Mouse (Mus musculus) heart, embryonic 15.5 days (tissue): ENCODE results near the gene Tsnaxip1. TPM values are rescaled to one million over a fixed set of nuclear protein-coding genes. Genes with fewer than 3 reads are reported as not detected.

Experiments used
- ATAC-seq: fragments of 200-750 bp; cut with Nextera tagmentation; replicated peaks from 2 replicates; pipeline ENCODE4 v1.8.0; 2017; ENCODE audit warnings: low read depth, moderate TSS enrichment; ENCODE audit not compliant: insufficient number of reproducible peaks, insufficient read depth, low FRiP score
- H3K27ac ChIP-seq: fragments of 300-500 bp; sonication (generic); 2 replicates; pipeline ENCODE4 v1.5.1; 2015; ENCODE audit warnings: mild to moderate bottlenecking, inconsistent platforms
- H3K27me3 ChIP-seq: fragments of 300-500 bp; sonication (generic); 2 replicates; pipeline ENCODE4 v1.6.1; 2015; ENCODE audit warnings: inconsistent platforms
- H3K36me3 ChIP-seq: fragments of 300-500 bp; sonication (generic); 2 replicates; pipeline ENCODE4 v1.6.1; 2015; ENCODE audit warnings: mild to moderate bottlenecking, inconsistent platforms
- H3K4me1 ChIP-seq: fragments of 300-500 bp; sonication (generic); replicated peaks from 2 replicates; pipeline ENCODE4 v1.6.1; 2015; ENCODE audit warnings: inconsistent platforms
- H3K4me2 ChIP-seq: fragments of 300-500 bp; sonication (generic); 2 replicates; pipeline ENCODE4 v1.6.1; 2015; ENCODE audit warnings: inconsistent platforms, mild to moderate bottlenecking, moderate library complexity
- H3K4me3 ChIP-seq: fragments of 300-500 bp; sonication (generic); 2 replicates; pipeline ENCODE4 v1.5.1; 2015; ENCODE audit warnings: mild to moderate bottlenecking, inconsistent platforms
- H3K9ac ChIP-seq: fragments of 300-500 bp; sonication (generic); 2 replicates; pipeline ENCODE4 v1.6.1; 2015; ENCODE audit warnings: mild to moderate bottlenecking, inconsistent platforms
- H3K9me3 ChIP-seq: fragments of 300-500 bp; sonication (generic); replicated peaks from 2 replicates; pipeline ENCODE4 v1.6.1; 2016; ENCODE audit warnings: inconsistent platforms
- WGBS: fragments of 180-500 bp; shearing (Covaris S2); methylation state at CpG from one replicate; pipeline ENCODE4 v1.1.7; 2015; ENCODE audit warnings: mixed read lengths; 5-methylcytosine and 5-hydroxymethylcytosine counted together
- polyA plus RNA-seq: library from polyadenylated mRNA; unstranded; fragments of >200 nt; fragmentation: Nextera tagmentation; extraction: Ambion mirVana; gene quantifications from 2 replicates; pipeline ENCODE4 v1.2.1, GENCODE M21; 2015

Tsnaxip1 gene
- polyA plus RNA-seq, 1 experiment from 2014 or later, result 0.06 TPM

DNA sequence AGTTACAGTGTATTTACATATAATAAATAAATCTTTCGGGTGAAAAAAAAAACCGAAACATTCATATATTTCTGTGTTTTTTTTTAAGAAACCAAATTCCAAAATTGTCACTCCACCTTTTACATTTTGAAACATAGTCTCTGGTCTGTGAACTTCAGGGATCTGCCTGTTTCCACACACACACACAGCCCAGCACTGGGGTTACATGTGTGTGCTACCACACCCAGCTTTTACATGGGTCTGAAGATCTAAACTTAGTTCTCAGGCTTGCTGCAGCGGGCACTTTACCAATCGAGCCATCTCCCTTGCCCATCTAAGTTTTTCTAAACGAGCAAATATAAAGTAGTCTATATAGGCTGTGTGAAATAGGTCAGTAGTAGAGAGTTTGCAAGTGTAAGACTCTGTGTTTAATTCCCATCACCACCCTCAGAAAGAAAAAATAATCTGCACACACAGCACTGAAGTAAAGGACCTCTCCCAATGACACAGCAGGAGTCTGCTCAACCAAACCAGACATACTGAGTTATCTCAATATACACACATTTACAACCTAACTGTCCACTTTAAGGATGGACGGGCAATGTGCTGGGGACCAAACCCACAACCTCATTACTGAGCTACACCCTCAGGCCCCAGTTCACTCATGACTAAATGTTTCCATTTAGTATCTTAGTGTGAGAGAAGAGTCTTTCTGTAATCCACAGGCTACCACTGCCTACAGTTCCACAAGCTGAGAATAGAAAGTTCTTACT is 26.2 kb upstream of the Tsnaxip1 start:
- Histone ChIP-seq H3K4me2 (no peak overlapping the region), H3K27me3 (peaks cover 12% of the 10 kb centered on the region; the same call in 1 of the 2 replicates), H3K27ac (no peak overlapping the region), H3K9ac (no peak overlapping the region), H3K4me3 (no peak overlapping the region), H3K4me1 (peaks cover 22% of the 10 kb centered on the region), H3K9me3 (no peaks in the 10 kb centered on the region), H3K36me3 (peaks cover 10% of the 10 kb centered on the region)
- WGBS, result 84% methylated on average over 6 of the region's 6 CpGs
- ATAC-seq, result no peak

DNA sequence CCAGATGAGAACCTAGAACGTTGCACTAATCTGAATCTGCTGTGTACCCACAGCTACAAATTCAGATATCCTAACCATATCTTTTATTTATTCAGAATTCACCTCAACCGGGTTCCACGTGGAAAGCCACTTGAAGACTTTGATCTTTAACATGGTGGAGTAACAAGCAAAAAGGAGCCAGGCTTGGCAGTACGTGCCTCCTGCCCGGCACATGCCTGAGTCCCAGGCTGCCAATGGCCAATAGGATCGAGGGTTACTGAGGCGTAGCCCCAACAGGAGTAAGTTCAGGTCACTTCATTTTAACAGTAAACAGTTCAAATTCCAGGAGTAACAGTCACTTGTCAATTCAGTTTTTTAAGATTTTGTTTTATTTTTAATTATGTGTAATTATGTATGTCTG is 22.7 kb upstream of the Tsnaxip1 start:
- Histone ChIP-seq H3K9ac (no peak overlapping the region), H3K9me3 (no peaks in the 10 kb centered on the region), H3K36me3 (peaks cover 10% of the 10 kb centered on the region), H3K4me3 (no peak overlapping the region), H3K4me2 (no peak overlapping the region), H3K4me1 (peaks cover 17% of the 10 kb centered on the region), H3K27ac (no peak overlapping the region), H3K27me3 (peaks cover 9% of the 10 kb centered on the region; the same call in 1 of the 2 replicates)
- no peak for ATAC-seq
- 93% methylated on average over 7 of the region's 7 CpGs for WGBS

DNA sequence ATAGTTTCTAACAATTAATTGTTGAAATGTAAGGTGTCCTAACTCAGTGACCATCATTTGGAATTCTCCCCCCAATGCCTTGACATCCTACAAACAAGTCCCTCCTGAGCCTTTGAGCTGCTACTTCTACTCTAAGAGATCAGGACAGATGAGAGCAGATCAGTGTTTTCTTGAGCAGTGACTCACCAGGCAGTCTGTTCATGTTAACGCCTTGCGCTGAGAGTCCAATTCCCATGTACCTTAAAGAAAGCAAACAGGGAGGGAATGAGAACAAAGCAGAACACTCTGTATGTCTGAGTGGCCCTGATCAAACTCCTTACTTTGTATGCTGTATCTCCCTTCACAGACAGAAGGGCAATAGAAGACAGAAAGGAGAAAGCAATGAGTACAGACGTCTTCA is 22.2 kb upstream of the Tsnaxip1 start:
- Histone ChIP-seq H3K27me3 (peaks cover 9% of the 10 kb centered on the region; the same call in 1 of the 2 replicates), H3K9ac (no peak overlapping the region), H3K4me3 (no peak overlapping the region), H3K27ac (no peak overlapping the region), H3K9me3 (no peaks in the 10 kb centered on the region), H3K4me1 (peaks cover 13% of the 10 kb centered on the region), H3K36me3 (peaks cover 10% of the 10 kb centered on the region), H3K4me2 (no peak overlapping the region)
- 77% methylated on average over 3 of the region's 3 CpGs for WGBS
- ATAC-seq, result no peak

DNA sequence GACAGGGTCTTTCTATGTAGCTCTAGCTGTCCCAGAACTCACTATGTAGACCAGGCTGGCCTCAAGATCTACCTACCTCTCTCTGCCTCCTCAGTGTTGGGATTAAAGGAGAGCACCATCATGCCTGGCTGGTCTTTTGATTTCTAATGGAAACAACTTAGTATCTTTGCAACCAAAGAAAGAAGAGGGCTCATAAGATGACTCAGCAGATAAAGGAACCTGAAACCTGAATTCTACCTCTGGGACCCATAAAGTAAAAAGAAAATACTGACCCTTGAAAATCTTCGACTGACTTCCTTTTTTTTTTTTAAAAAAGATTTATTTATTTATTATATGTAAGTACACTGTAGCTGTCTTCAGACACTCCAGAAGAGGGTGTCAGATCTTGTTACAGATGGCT is 21.6 kb upstream of the Tsnaxip1 start:
- Histone ChIP-seq H3K4me1 (peaks cover 18% of the 10 kb centered on the region), H3K9ac (no peak overlapping the region), H3K36me3 (peaks cover 10% of the 10 kb centered on the region), H3K4me3 (no peak overlapping the region), H3K27me3 (peaks cover 9% of the 10 kb centered on the region; the same call in 1 of the 2 replicates), H3K27ac (no peak overlapping the region), H3K4me2 (no peak overlapping the region), H3K9me3 (no peaks in the 10 kb centered on the region)
- ATAC-seq, result no peak
- WGBS, result 76% methylated on average over 1 of the region's 1 CpGs

DNA sequence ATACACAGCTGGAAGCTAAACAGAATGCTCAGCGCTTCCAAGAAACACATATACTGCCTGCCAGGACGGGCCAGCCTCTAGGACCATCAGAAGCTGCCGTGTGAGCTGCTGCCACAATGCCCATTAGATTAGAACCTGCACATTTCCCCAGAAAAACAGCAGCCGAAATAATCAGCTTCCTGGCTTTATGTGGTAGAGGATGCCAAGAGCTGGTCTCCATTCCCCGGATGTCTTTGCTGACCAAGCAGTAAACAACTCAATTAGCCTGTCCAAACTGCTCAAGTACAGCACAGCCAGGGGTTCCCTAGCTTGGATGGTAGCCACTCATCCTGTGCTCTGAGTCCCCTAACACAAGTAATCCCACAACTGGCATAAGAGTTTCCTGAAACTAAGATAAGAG is 19.8 kb upstream of the Tsnaxip1 start:
- WGBS, result 73% methylated on average over 5 of the region's 5 CpGs

DNA sequence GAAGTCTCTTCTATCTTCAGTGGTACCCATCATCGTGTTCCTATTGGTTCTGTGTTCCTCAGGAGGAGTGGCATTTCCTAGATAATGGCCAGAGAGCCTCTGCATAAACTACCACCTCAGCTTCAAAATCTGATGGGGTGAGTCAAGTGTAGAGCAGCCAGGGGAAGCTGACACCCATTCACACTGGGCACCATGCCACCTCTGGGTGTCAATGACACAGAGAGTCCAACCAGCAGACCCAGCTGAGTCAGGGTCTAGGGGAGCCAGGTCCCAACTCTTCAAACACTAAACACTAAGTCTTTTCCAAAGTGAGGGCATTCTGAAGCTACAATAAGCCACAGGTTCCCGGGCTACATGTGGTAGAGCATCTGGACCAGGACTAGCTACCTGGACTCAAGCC is 19.1 kb upstream of the Tsnaxip1 start:
- H3K4me2 ChIP-seq, result no peak overlapping the region
- WGBS, result 90% methylated on average over 2 of the region's 2 CpGs
- no peak for ATAC-seq
- no peaks in the 10 kb centered on the region for H3K27me3 ChIP-seq
- no peak overlapping the region for H3K9ac ChIP-seq
- 0 out of 2 replicates have a peak overlapping the region, but pooled peaks have one; percentile 3 for H3K27ac ChIP-seq
- peaks cover 10% of the 10 kb centered on the region for H3K36me3 ChIP-seq
- H3K4me1 ChIP-seq, result peaks cover 24% of the 10 kb centered on the region
- H3K9me3 ChIP-seq, result no peaks in the 10 kb centered on the region
- no peak overlapping the region for H3K4me3 ChIP-seq

More for the DNA sequence above, 19.8 kb upstream of the Tsnaxip1 start:
- no peak; the same call in 1 of the 2 replicates for ATAC-seq
- Histone ChIP-seq H3K4me2 (no peak overlapping the region), H3K9me3 (no peaks in the 10 kb centered on the region), H3K9ac (no peak overlapping the region), H3K4me3 (no peak overlapping the region), H3K27ac (peak overlapping the region; percentile 45; the same call in 1 of the 2 replicates), H3K36me3 (peaks cover 10% of the 10 kb centered on the region), H3K27me3 (no peaks in the 10 kb centered on the region), H3K4me1 (peaks cover 24% of the 10 kb centered on the region)

DNA sequence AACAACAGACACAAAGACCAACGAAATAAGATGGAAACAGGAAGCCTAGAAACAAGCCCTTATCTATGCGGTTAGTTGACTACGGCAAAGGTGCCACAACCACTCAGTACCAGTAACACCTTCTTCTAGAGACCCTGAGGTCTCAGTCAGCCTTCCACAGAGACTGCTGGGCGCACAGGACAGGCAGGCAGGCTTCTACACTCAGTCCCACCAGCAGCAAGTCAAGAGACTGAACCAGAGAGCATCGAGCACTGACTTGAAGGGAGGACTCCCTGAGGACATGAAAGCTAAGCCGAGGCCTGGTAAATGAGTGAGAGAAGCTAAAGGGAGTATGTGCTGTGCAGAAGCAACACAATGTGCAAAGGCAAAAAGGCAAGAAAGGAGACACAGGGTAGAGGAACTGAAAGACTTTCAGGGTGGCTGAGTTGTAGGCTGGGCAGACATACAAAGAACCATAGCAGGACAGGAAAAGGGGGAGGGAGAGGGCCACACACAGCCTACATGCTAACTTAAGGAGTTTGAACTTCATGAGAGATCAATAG is 17.2 kb upstream of the Tsnaxip1 start:
- Histone ChIP-seq H3K9me3 (no peaks in the 10 kb centered on the region), H3K4me1 (peaks cover 24% of the 10 kb centered on the region), H3K27me3 (no peaks in the 10 kb centered on the region), H3K4me2 (no peak overlapping the region), H3K27ac (0 out of 2 replicates have a peak overlapping the region, but pooled peaks have one; percentile 35), H3K4me3 (no peak overlapping the region), H3K36me3 (0 out of 2 replicates have a peak, but pooled peaks cover under 1% of the 10 kb centered on the region), H3K9ac (no peak overlapping the region)
- no peak for ATAC-seq
- WGBS, result 80% methylated on average over 6 of the region's 6 CpGs

DNA sequence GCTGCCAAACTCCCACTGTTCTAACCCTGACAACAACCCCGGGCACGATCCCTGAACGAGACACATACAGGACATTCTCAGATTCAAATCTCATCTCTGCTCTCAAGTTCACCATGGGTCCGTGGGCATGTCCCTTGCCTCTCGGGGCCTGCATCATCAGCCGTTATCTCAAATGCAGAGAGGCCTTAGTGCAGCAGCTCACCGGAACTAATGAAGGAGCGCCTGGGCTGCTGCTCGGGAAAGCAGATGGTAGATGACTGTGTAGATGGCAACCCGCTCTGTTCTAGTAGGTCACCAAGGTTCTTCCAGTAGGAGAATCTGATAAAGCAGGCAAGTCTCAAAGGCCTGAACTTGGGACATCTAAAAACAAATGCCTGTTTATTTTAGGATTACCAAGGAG is 16.5 kb upstream of the Tsnaxip1 start:
- Histone ChIP-seq H3K4me3 (no peak overlapping the region), H3K9me3 (no peaks in the 10 kb centered on the region), H3K36me3 (no peaks in the 10 kb centered on the region), H3K4me1 (peaks cover 24% of the 10 kb centered on the region), H3K4me2 (no peak overlapping the region), H3K9ac (no peak overlapping the region), H3K27me3 (no peaks in the 10 kb centered on the region), H3K27ac (peak overlapping the region; percentile 35; the same call in 1 of the 2 replicates)
- no peak for ATAC-seq
- WGBS, result 71% methylated on average over 10 of the region's 10 CpGs

DNA sequence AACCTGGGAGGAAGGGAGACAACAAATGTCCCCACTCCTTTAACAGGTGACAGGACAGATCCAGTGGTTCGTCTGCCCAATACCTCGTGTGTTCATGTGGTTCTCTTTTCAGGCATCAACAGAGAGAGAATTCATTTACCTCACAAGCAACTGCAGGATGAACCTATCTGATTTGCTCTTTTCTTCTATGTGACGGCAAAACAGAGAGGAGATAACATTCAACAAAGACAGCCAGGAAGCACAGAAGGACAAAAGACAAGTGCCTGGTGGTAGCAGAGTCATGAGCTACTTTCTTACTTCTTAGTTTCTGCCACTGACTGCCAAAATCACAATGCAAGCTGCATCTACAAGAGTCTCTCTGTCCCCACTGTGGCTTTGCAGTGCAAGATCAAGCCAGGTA is 16.0 kb upstream of the Tsnaxip1 start:
- WGBS, result 64% methylated on average over 3 of the region's 3 CpGs
- H3K27ac ChIP-seq, result no peak overlapping the region

DNA sequence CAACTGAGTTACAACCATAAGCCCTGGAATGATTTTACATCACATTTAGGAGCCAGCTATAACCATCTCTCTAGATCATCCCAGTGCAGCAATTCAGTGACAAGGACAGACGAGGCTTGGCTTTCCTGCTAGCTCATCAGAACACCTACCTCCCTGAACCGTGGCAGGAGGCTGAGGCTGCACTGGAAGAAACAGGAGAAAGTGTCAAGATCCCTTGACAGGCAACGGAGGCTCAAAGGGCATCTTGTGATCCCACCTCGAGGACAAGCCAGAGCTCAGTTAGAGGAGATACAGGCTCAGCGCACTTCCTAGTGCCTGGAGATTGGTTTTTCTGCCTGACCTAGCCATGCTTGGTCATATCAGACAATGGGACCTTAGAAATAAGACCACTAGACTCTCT is 15.0 kb upstream of the Tsnaxip1 start:
- 74% methylated on average over 5 of the region's 5 CpGs for WGBS
- no peak for ATAC-seq
- no peak overlapping the region for H3K9ac ChIP-seq
- no peak overlapping the region for H3K4me2 ChIP-seq
- no peaks in the 10 kb centered on the region for H3K9me3 ChIP-seq
- H3K4me1 ChIP-seq, result peaks cover 24% of the 10 kb centered on the region
- H3K27ac ChIP-seq, result no peak overlapping the region
- no peaks in the 10 kb centered on the region for H3K36me3 ChIP-seq
- no peak overlapping the region for H3K4me3 ChIP-seq
- H3K27me3 ChIP-seq, result no peaks in the 10 kb centered on the region

More for the DNA sequence above, 16.0 kb upstream of the Tsnaxip1 start:
- no peaks in the 10 kb centered on the region for H3K36me3 ChIP-seq
- peaks cover 24% of the 10 kb centered on the region for H3K4me1 ChIP-seq
- H3K9me3 ChIP-seq, result no peaks in the 10 kb centered on the region
- H3K4me2 ChIP-seq, result no peak overlapping the region
- H3K4me3 ChIP-seq, result no peak overlapping the region
- no peak for ATAC-seq
- H3K27me3 ChIP-seq, result no peaks in the 10 kb centered on the region
- H3K9ac ChIP-seq, result no peak overlapping the region

DNA sequence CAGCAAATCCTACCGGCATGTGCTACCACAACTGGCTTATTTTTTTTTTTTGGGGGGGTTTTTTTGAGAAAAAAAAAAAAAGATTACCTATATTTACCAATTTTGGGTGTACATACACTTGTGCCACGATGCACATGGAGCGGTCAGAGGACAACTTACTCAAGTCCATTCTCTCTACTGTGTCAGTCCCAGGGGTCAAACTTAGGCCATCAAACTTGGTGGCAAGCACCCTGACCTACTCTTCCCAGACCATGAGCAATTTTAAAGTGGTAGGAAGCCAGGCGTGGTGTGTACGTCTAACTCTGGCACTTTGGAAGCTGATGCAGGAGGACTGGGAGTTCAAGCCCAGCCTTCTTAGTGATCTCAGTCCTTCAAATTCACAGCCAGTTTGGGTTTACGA is 14.3 kb upstream of the Tsnaxip1 start:
- WGBS, result 94% methylated on average over 6 of the region's 6 CpGs
- H3K4me1 ChIP-seq, result peaks cover 18% of the 10 kb centered on the region
- no peaks in the 10 kb centered on the region for H3K9me3 ChIP-seq
- H3K4me3 ChIP-seq, result no peak overlapping the region
- no peaks in the 10 kb centered on the region for H3K36me3 ChIP-seq
- ATAC-seq, result no peak
- H3K4me2 ChIP-seq, result no peak overlapping the region
- no peaks in the 10 kb centered on the region for H3K27me3 ChIP-seq
- H3K9ac ChIP-seq, result no peak overlapping the region
- no peak overlapping the region for H3K27ac ChIP-seq

DNA sequence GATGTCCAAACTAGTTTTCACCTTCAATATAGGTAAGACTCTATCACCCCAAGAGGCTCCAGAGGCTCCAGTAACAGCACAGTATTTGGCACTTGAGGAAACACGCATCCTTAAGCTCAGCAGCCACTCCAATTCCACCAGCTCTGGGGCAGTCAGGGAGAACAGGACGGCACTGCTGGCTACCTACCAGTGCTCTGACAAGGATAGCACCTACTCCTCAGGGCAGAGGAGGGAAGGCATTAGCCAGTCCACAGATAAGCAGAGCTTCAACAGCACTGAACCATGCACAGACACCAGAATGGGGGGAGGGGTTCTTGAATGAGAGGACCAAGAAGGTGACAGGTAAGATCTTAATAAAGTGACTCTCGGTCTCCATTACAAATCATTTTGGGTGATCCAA is 7.9 kb upstream of the Tsnaxip1 start:
- Histone ChIP-seq H3K4me1 (peaks cover 11% of the 10 kb centered on the region), H3K4me2 (no peak overlapping the region), H3K4me3 (no peak overlapping the region), H3K9me3 (no peaks in the 10 kb centered on the region), H3K36me3 (peaks cover 33% of the 10 kb centered on the region), H3K9ac (no peak overlapping the region), H3K27me3 (no peaks in the 10 kb centered on the region), H3K27ac (no peak overlapping the region)
- no peak for ATAC-seq
- 80% methylated on average over 3 of the region's 3 CpGs for WGBS
